In genomic region chr12:100660076-100660475, GRCm38 (mm10) we compare ENCODE assay signal across 21 mouse cellular contexts.
DNase-seq lines count a peak whose midpoint lies in the region; ATAC-seq lines count a peak whose summit lies in the region.
"Had no signal": no experiment of that assay in that cellular context is flagged by ENCODE, and none has a peak within 500 bp of the region (broad histone marks: within the 10 kb centered on the region; RNA-seq: fewer than 3 reads in every experiment).

No protein-coding gene starts in this region.

- H3K36me3 ChIP-seq in splenic B cell, adult 2 months (ENCODE audit: control insufficient read depth, insufficient read depth, low read length, poor library complexity, severe bottlenecking): 0 out of 2 replicates have a peak, but pooled peaks cover 2% of the 10 kb centered on the region
- H3K36me3 ChIP-seq: embryonic facial prominence, embryonic 10.5 days; embryonic facial prominence, embryonic 12.5 days; forebrain, embryonic 15.5 days had no signal

- no peaks in the 10 kb centered on the region for H3K27me3 ChIP-seq in splenic B cell, adult 2 months (ENCODE audit: control insufficient read depth, insufficient read depth, low read length, poor library complexity, severe bottlenecking)
- H3K27me3 ChIP-seq: embryonic facial prominence, embryonic 12.5 days; forebrain, embryonic 13.5 days; forebrain, embryonic 15.5 days; Patski had no signal

- peak; percentile 37; the same call in 1 of the 2 replicates for ATAC-seq in granulocyte monocyte progenitor cell, adult 5-6 weeks (replicated peaks; ENCODE audit: poor library complexity, severe bottlenecking)
- ATAC-seq: activated CD4-positive, CD25-positive, alpha-beta regulatory T cell, adult 4 months; forebrain, embryonic 13.5 days; forebrain, embryonic 15.5 days; forebrain, postnatal 0 days; Patski had no signal

- peak; percentile 21 to 44 for DNase-seq in spleen, postnatal 36 days (ENCODE audit: low spot score in 2 of 2)
- DNase-seq in spleen, adult 18-20 months: no peak
- peak; percentile 73 for DNase-seq in splenic B cell, adult 2 months (ENCODE audit: low read depth, low spot score)
- DNase-seq in lung, postnatal 14 days: no peak
- DNase-seq in left cerebral cortex, adult 8-10 months (ENCODE audit: low spot score in 2 of 2): no peak
- DNase-seq: adrenal gland, adult 8-10 months; adrenal gland, postnatal 14 days; adrenal gland, postnatal 36 days; cerebellum, adult 11-12 months; cerebellum, adult 2 months; cerebellum, adult 9-10 months; cerebellum, postnatal 10 days; cerebellum, postnatal 25 days; forebrain, postnatal 0 days had no signal

Comparison
In these comparisons a context has a peak if more than half of its experiments do, and no peak if none do; other contexts are left out.
1. DNase-seq: peak in spleen, postnatal 36 days (2 of 2) and splenic B cell, adult 2 months (single experiment); none in spleen, adult 18-20 months (0 of 2), lung, postnatal 14 days (single experiment) and left cerebral cortex, adult 8-10 months (0 of 2).